Mouse (Mus musculus): ENCODE data around the gene Rnft1.

Gene Rnft1

DNA sequence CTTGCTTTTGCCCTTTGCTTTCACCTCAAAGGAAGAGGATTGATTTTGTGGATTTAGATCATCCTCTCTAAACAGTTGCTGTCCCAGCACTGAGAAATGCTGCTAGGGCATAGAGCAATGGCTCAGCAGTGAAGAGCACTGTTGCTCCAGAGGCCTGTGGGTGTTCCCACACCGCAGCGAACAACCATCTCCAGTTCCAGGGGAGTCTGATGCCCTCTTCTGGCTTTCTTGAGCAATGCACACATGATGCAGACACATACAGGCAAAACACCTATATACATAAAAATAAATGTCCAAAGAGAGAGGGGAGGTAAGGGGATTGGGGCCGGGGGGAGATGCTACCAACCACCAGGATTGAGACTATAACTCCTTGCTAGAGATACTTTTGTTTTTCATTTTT, 13.5 kb downstream of the Rnft1 start:
- ChIA-PET POLR2A (interaction anchor here in 1 of 4 experiments (1.5 to 1.6 kb wide), 2 partner anchors 46 to 73 kb away, joined by 3 to 7 read pairs; no protein-coding TSS in a partner anchor), CTCF (interaction anchor here in 1 of 4 experiments (0.6 kb wide), 1 partner anchor 225 kb away, joined by 5 read pairs; no protein-coding TSS in a partner anchor)

DNA sequence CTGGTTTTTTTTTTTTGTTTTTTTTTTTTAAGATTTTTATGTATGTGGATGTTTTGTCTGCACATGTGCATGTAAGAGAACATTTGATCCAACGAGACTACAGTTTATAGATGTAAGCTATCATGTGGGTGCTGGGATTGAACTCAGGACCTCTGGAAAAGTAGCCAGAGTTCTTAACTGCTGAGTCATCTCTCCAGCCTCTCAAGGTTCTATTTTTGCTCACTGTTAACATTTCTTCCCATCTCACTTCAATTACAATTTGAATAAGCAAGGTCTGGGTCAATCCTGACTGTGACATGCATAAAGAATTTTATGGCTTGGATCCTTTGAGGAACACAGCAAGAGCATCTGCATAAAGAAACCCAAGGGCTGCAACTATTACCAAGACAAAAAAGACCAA, 16.3 kb downstream of the Rnft1 start:
- POLR2A ChIA-PET, result interaction anchor here in 1 of 4 experiments (0.6 to 4.0 kb wide), 10 partner anchors 10 to 925 kb away, joined by 3 to 18 read pairs (median 4); partner anchors contain the start of gene Rnft1
- CTCF ChIA-PET, result interaction anchor here in 1 of 4 experiments (0.7 kb wide), 1 partner anchor 763 kb away, joined by 4 read pairs; no protein-coding TSS in a partner anchor

DNA sequence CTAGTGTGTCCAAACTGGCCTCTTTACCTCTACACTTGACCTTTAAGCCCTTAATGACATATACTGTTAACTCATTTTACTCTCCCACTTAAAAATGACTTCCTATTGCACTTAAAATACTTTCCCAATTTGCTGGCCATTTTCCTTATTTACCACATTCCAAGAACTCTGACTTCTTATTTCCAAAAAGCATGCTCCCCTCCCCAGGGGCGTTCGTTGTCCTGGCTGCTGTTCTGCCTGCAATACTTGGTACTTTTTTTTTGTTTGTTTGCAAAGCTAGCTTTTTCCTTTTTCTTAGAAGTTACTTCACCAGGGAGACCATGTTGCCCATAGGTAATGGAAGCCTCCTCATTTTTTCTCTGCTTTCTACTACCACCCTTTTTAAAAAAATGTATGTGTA, 18.7 kb downstream of the Rnft1 start:
- POLR2A ChIA-PET, result interaction anchor here in 3 of 4 experiments (0.5 to 4.0 kb wide), 12 partner anchors 12 to 1629 kb away, joined by 3 to 18 read pairs (median 3); partner anchors contain the start of genes Rps6kb1 (in 2 of the 3) and Tubd1 (in 2 of the 3)

DNA sequence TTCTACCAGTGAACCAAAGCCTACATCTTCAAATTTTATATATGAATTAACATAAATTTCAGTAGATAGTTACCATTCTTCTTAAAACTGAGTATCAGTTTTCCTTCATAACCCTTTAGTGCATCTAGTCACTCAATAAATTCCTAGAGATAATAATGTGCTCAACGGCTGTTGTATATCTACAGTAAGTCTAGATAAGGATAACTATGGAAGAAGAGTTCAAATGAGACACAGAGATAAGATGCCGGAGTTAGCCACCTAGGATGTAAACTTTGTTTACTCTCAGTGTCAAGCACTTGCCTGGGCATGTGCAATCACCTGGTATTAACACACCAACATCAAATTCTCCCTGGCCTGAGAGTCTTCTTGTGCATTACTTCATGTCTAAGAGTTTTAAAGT, 22.9 kb downstream of the Rnft1 start:
- POLR2A ChIA-PET, result interaction anchor here in 2 of 4 experiments (0.6 to 1.3 kb wide), 2 partner anchors 15 to 80 kb away, joined by 3 to 4 read pairs; no protein-coding TSS in a partner anchor
- CTCF ChIA-PET, result interaction anchor here in 1 of 4 experiments (0.6 kb wide), 1 partner anchor 860 kb away, joined by 3 read pairs; no protein-coding TSS in a partner anchor

More for the DNA sequence above, 18.7 kb downstream of the Rnft1 start:
- CTCF ChIA-PET, result interaction anchor here in 1 of 4 experiments (0.7 kb wide), 1 partner anchor 32 kb away, joined by 8 read pairs; no protein-coding TSS in a partner anchor

DNA sequence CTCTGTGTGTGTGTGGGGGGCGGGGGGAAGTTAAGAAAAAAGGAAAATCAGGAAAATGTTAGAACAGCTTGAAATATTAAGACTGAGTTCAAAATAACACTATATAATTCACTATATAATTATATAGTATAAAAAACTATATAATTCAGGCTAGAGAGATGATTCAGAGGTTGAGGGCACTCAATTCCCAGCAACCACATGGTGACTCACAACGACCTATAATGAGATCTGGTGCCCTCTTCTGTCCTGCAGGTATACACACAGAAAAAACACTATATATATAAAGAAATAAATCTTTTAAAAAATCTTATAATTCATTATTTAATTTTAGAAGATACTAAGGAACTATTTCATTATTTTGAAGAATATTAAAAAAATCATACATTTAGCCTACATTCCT, 23.5 kb downstream of the Rnft1 start:
- CTCF ChIA-PET, result interaction anchor here in 2 of 4 experiments (0.6 to 1.2 kb wide), 2 partner anchors 146 to 861 kb away, joined by 3 to 4 read pairs; no protein-coding TSS in a partner anchor
- POLR2A ChIA-PET, result interaction anchor here in 2 of 4 experiments (0.6 to 2.9 kb wide), 4 partner anchors 20 to 319 kb away, joined by 3 to 10 read pairs (median 4); partner anchors contain the start of genes Rps6kb1 (in 1 of the 2) and Tubd1 (in 1 of the 2)

DNA sequence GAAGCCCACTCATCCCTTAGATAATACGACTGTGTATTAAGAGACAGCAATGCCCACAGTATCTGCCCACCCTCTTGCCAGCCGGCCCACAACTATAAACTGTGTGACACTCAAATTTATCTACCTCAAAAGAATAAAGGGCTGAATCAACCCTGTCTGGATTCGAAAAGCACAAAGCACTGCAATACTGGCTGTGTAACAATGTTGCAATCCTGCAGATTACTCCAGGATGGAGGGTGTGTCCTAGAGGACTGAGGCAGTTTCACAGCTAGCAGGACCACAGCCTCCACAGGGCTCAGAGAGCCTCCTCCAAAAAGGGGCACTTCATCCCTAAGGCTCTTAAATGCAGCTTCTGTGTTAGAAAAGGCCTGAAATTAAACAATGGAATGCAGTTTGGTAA, 32.2 kb downstream of the Rnft1 start:
- ChIA-PET CTCF (no interaction called here), POLR2A (interaction anchor here in 1 of 4 experiments (0.8 to 4.0 kb wide), 6 partner anchors 11 to 167 kb away, joined by 3 to 22 read pairs (median 4); partner anchors contain the start of genes Ptrh2, Rps6kb1, Tubd1 and Vmp1)

DNA sequence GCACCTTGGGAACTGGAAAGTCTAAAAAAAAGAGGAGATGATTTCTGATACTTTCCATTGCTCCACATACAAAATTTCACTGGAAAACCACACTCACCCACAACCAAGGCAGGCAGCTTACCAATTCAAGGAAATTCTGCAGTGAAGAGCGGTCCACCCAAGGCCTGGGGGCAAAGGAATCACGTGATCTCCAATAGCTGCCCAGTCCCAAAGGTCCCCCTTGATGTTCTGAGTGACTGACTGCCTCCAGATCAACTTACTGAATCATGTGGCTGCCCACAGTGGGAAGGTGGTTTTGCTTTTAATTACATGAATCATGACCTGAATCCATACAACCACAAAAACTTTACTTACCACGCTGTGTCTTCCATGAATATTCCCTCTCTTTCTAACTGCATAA, 32.8 kb downstream of the Rnft1 start:
- CTCF ChIA-PET, result no interaction called here
- POLR2A ChIA-PET, result interaction anchor here in 1 of 4 experiments (1.1 to 1.7 kb wide), 3 partner anchors 14 to 27 kb away, joined by 3 to 5 read pairs (median 4); partner anchors contain the start of genes Rps6kb1 and Tubd1

DNA sequence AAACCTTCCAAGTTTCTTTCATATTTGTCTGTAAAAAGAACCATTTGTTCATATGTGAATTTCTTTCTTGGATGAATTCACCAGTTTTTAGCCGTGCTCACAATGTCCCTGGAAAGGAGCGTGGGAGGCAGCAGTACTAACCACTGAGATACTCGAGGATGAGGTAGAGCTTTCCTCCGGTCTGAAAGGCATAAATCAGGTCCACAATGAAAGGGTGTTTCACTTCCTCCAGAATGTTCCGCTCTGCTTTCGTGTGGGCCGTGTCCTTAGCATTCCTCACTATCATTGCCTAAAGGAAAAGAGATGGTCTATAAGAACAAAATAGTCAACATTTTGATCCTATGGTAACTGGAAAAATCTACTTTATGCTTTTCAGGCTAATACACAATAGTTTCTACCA, 35.3 kb downstream of the Rnft1 start:
- ChIA-PET POLR2A (interaction anchor here in 2 of 4 experiments (0.9 to 2.7 kb wide), 3 partner anchors 10 to 25 kb away, joined by 3 to 10 read pairs (median 4); partner anchors contain the start of genes Rps6kb1 (in 2 of the 2) and Tubd1 (in 2 of the 2)), CTCF (no interaction called here)

DNA sequence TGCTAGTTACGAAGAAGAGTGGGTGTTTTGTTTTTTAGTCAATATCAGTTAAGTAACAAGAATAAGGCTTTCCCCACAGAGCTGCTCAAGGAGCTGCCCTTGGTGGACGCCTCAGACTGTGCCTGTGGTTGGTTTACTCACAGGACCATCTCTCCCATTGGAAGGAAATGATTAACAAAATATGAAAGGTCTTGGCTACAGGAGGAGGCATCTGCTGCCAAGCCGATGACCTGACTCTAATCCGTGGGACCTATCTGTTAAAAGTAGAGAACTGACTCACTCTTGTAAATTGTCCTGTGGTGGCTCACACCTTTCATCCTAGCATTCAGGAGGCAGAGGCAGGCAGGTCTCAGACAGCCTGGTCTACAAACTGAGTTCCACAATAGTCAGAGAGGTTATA, 43.1 kb downstream of the Rnft1 start:
- ChIA-PET CTCF (interaction anchor here in 1 of 4 experiments (0.6 kb wide), 1 partner anchor 12 kb away, joined by 4 read pairs; no protein-coding TSS in a partner anchor), POLR2A (interaction anchor here in 3 of 4 experiments (0.7 to 1.2 kb wide), 5 partner anchors 17 to 877 kb away, joined by 3 read pairs; partner anchors contain the start of gene Rps6kb1 (in 2 of the 3))

DNA sequence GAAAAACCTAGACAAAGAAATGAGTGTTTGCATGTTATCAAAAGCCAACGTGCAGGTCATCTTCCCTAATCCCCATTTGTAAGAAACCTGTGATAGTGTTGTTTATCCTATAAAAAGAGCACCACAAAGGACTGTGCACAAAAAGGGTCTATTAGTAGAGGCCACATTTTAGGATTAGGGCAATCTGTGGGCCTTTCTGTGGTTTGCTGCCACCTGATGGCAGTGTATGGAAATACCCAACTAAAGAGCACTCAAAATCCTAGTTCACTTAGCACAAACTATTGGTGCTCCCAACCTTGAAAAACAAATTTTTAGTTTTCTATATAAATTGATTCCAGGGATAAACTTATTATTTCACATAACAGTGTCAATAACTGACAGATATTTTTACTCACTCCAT, 48.4 kb downstream of the Rnft1 start:
- ChIA-PET CTCF (interaction anchor here in 3 of 4 experiments (0.6 to 3.9 kb wide), 7 partner anchors 11 to 488 kb away, joined by 3 to 14 read pairs (median 3); partner anchors contain the start of genes Rps6kb1 (in 1 of the 3) and Tubd1 (in 1 of the 3)), POLR2A (interaction anchor here in 3 of 4 experiments (0.8 to 4.1 kb wide), 4 partner anchors 11 to 576 kb away, joined by 4 to 19 read pairs (median 14); partner anchors contain the start of genes Rps6kb1 (in 2 of the 3), Tubd1 (in 2 of the 3) and Prr11 (in 1 of the 3))

DNA sequence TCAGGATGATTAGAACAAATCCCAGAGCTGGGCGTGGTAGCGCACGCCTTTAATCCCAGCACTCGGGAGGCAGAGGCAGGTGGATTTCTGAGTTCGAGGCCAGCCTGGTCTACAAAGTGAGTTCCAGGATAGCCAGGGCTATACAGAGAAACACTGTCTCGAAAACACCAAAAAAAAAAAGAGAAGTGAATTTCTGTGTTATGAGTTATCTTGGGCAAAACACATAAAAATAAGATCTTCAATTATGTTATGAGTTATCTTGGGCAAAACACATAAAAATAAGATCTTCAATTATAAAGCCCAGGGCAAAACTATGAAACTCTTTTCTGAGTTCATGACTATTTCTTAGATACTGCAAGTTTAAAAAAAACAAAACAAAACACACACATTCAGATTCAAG, 48.8 kb downstream of the Rnft1 start:
- ChIA-PET CTCF (interaction anchor here in 3 of 4 experiments (0.6 to 3.9 kb wide), 7 partner anchors 11 to 488 kb away, joined by 3 to 14 read pairs (median 3); partner anchors contain the start of genes Rps6kb1 (in 1 of the 3) and Tubd1 (in 1 of the 3)), POLR2A (interaction anchor here (0.5 to 4.1 kb wide), 6 partner anchors 11 to 575 kb away, joined by 3 to 19 read pairs (median 5); partner anchors contain the start of genes Rps6kb1 (in 4 of the 4), Tubd1 (in 4 of the 4) and Prr11 (in 1 of the 4))

DNA sequence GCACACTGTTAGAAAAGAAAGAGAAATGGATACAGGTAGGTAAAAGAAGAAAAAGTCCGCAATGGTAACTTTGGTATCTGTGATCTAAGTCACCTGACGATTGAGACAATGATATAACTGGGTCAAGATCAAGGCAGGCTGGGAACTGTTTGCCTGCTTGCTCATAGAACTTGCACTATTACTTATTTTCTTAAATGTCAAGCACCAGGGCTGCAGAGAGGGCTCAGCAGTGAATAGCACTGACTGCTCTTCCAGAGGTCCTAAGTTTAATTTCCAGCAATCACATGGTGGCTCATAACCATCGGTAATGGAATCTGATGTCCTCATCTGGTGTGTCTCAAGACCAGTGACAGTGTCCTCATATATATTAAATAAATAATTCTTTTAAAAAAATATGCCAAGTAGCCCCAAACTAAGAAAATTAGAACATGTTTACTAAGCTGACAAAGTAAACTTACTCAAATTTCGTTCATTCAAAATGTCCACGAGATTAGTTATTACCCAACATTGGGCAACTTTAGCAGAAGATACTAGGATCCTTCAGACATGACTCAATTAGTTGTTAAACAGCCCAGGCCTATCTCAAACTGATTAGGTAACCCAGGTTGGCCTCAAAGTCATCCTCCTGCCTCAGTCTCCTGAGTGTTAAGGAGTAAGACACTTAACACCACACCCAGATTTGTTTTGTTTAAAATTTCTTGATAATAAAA, 49.9 kb downstream of the Rnft1 start:
- CTCF ChIA-PET, result interaction anchor here in 1 of 4 experiments (3.9 kb wide), 1 partner anchor 10 kb away, joined by 14 read pairs; the partner anchor contains the start of genes Rps6kb1 and Tubd1
- POLR2A ChIA-PET, result interaction anchor here (0.8 to 4.1 kb wide), 7 partner anchors 10 to 42 kb away, joined by 3 to 27 read pairs (median 6); partner anchors contain the start of genes Rps6kb1 (in 4 of the 4) and Tubd1 (in 4 of the 4)

DNA sequence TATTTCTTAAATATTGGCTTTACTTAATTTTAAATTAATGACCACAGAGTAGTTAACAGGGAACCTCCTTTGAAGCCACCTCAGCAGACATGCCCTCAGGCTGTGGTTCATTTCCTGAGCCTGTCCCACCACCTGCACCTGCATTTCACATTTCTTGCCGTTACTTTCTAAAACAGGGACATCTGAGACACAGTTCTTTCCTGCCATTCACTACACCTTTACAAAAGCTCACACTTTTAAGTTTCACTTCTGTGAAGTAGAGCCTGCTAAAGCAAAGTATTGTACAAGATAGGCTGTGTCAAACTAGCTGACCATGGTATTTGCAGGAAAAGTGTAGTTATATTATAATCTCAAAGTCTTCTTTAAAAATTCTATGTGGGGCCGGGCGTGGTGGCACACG, 54.3 kb downstream of the Rnft1 start:
- ChIA-PET POLR2A (interaction anchor here in 2 of 4 experiments (0.8 to 1.3 kb wide), 3 partner anchors 15 to 55 kb away, joined by 3 to 4 read pairs (median 4); no protein-coding TSS in a partner anchor), CTCF (no interaction called here)

DNA sequence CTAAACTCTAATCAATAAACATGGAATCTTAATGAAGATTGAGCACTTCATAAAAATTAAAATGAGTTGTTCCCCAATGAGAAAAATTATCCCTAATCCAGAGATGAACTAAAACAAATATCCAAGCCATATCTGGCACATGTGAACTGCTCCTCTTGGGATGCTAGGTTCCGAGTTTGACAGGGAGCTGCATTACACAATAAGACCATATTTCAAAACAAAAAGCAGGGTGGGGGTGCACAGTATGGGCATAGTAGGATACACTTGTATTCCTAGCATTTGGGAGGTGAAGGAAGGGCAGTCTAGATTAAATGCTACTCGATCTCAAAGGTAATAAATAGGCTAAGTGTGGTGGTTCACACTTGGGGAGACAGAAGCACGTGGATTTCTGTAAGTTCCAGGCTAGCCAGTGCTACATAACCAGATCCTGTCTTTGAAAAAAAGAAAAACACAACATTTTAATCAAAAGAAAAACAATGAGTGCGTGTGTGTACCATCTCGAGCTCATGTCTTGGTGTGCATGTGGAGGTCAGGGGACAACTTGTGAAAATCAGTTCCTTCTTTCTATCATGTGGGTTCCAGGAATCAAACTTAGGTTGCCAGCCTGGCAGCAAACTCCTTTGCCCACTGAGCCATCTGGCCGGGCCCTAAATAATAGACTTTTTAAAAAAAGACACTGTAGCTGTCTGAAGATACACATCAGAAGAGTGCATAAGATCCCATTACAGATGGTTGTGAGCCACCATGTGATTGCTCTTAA, 55.4 kb downstream of the Rnft1 start:
- CTCF ChIA-PET, result interaction anchor here in 2 of 4 experiments (0.5 to 0.7 kb wide), 3 partner anchors 12 to 797 kb away, joined by 4 to 6 read pairs (median 5); no protein-coding TSS in a partner anchor

DNA sequence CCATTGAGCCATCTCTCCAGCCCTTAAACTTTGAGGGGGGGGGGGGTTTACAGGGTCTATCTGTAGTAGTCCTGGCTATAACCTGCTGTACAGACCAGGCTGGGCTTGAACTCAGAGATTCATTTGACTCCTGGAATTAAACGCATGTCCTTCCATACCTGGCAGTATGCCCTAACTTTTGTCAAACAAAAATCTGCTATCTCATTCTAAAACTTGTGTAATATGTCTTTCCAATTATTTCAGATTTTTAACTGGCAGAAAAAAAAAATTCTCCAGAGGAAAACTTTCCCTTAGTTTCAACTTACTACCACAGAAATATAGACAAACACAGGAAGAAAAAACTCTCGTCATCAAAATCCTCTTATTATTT, 56.0 kb downstream of the Rnft1 start:
- CTCF ChIA-PET, result interaction anchor here in 2 of 4 experiments (0.5 to 0.7 kb wide), 3 partner anchors 13 to 798 kb away, joined by 4 to 6 read pairs (median 5); no protein-coding TSS in a partner anchor
- POLR2A ChIA-PET, result interaction anchor here in 3 of 4 experiments (0.6 to 2.0 kb wide), 10 partner anchors 12 to 242 kb away, joined by 3 to 5 read pairs (median 3); no protein-coding TSS in a partner anchor

More for the DNA sequence above, 55.4 kb downstream of the Rnft1 start:
- POLR2A ChIA-PET, result interaction anchor here in 3 of 4 experiments (0.7 to 2.0 kb wide), 7 partner anchors 15 to 55 kb away, joined by 3 to 5 read pairs (median 3); no protein-coding TSS in a partner anchor

DNA sequence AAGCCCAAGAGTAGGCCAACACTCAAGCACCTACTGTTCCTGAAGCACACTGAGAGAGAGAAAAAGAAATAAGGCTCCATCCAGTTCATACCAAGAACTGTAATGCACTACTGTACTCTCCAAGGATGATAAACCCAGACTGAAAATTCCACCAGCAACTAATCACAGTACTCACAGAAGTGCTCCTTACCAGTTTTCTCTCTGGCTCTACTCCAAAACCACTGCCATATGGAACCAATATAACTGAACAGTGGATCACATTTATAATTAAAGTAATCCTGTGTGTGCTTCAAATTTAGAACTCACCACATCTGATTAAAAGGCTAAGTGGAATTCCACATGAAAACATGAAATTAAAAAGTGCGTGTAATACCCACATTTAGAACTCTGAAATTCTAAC, 58.4 kb downstream of the Rnft1 start:
- CTCF ChIA-PET, result no interaction called here
- POLR2A ChIA-PET, result interaction anchor here in 1 of 4 experiments (2.9 kb wide), 1 partner anchor 9 kb away, joined by 19 read pairs; no protein-coding TSS in a partner anchor
